26 mouse cellular contexts compared by ENCODE assay signal in genomic region chr3:153937116-153937810, GRCm38 (mm10). TPM values are rescaled to one million over a fixed set of nuclear protein-coding genes. Genes with fewer than 3 reads are reported as not detected.
DNase-seq lines count a peak whose midpoint lies in the region; ATAC-seq and TF ChIP-seq lines count a peak whose summit lies in the region.
"Had no signal": no experiment of that assay in that cellular context is flagged by ENCODE, and none has a peak within 500 bp of the region (broad histone marks: within the 10 kb centered on the region; RNA-seq: fewer than 3 reads in every experiment).

No protein-coding gene starts in this region.

- H3K9ac ChIP-seq in heart, embryonic 15.5 days, result no peak overlapping the region
- no peak overlapping the region for H3K9ac ChIP-seq in heart, adult 2 months (ENCODE audit: low read depth, low read length)
- H3K9ac ChIP-seq in liver, embryonic 16.5 days (ENCODE audit: low read depth, low read length), result no peak overlapping the region
- H3K9ac ChIP-seq in liver, embryonic 11.5 days (ENCODE audit: low read depth, low read length), result no peak overlapping the region
- no peak overlapping the region for H3K9ac ChIP-seq in hindbrain, embryonic 11.5 days (ENCODE audit: low read depth, low read length)
- H3K9ac ChIP-seq: forebrain, embryonic 15.5 days; intestine, embryonic 15.5 days; liver, embryonic 13.5 days; lung, embryonic 14.5 days; midbrain, embryonic 15.5 days; neural tube, embryonic 12.5 days had no signal

- DNase-seq in heart, adult 2 months, result no peak
- no peak for DNase-seq in liver, embryonic 11.5 days (ENCODE audit: low spot score)
- peak; percentile 68 for DNase-seq in ZHBTc4 (ENCODE audit: low read depth, low spot score)
- DNase-seq in kidney, postnatal 25 days, result peak; percentile 58 to 82
- DNase-seq in frontal cortex, adult 2 months (ENCODE audit: extremely low spot score in 1 of 2, low spot score in 1 of 2), result no peak
- no peak for DNase-seq in hindbrain, embryonic 11.5 days (ENCODE audit: low spot score)
- DNase-seq: adrenal gland, postnatal 36 days; B cell, adult 2 months; cerebellum, adult 9-10 months; gastrocnemius, postnatal 25 days; heart, postnatal 4 days; layer of hippocampus, postnatal 36 days; liver, embryonic 13.5 days; lung, embryonic 14.5 days; right cerebral cortex, postnatal 14 days; spleen, adult 18-20 months; thymus, postnatal 14 days had no signal

- H3K27ac ChIP-seq in heart, embryonic 15.5 days, result peak overlapping the region; percentile 39; the same call in 1 of the 2 replicates
- no peak overlapping the region; the same call in 1 of the 2 replicates for H3K27ac ChIP-seq in heart, adult 2 months
- no peak overlapping the region for H3K27ac ChIP-seq in liver, embryonic 16.5 days (ENCODE audit: low read length)
- no peak overlapping the region for H3K27ac ChIP-seq in liver, embryonic 11.5 days (ENCODE audit: low read depth, low read length)
- H3K27ac ChIP-seq in hindbrain, embryonic 11.5 days (ENCODE audit: low read depth, low read length), result no peak overlapping the region
- H3K27ac ChIP-seq: forebrain, embryonic 15.5 days; intestine, embryonic 15.5 days; layer of hippocampus, adult 2 months; liver, embryonic 13.5 days; midbrain, embryonic 15.5 days; neural tube, embryonic 12.5 days had no signal

- TF ChIP-seq CTCF in heart, adult 2 months (IDR thresholded peaks at IDR 0.05), result no peak

- no peaks in the 10 kb centered on the region for H3K79me2 ChIP-seq in heart, adult 2 months (replicated peaks; ENCODE audit: control insufficient read depth, insufficient read depth, low read length)

- no peak overlapping the region for H3K4me3 ChIP-seq in heart, embryonic 15.5 days
- H3K4me3 ChIP-seq in heart, adult 2 months, result no peak overlapping the region
- H3K4me3 ChIP-seq in liver, embryonic 16.5 days (ENCODE audit: low read depth, low read length), result no peak overlapping the region
- H3K4me3 ChIP-seq in liver, embryonic 11.5 days (ENCODE audit: low read depth, low read length), result no peak overlapping the region
- H3K4me3 ChIP-seq in hindbrain, embryonic 11.5 days (ENCODE audit: low read depth, low read length), result no peak overlapping the region
- H3K4me3 ChIP-seq: forebrain, embryonic 15.5 days; intestine, embryonic 15.5 days; layer of hippocampus, adult 2 months; liver, embryonic 13.5 days; midbrain, embryonic 15.5 days; neural tube, embryonic 12.5 days had no signal

- ATAC-seq in heart, embryonic 15.5 days (replicated peaks; ENCODE audit: insufficient number of reproducible peaks, insufficient read depth, low FRiP score, low read depth), result no peak
- 0 out of 2 replicates have a peak, but pooled peaks have one; percentile 12 for ATAC-seq in liver, embryonic 16.5 days (ENCODE audit: low read depth)
- no peak for ATAC-seq in liver, embryonic 11.5 days (replicated peaks; ENCODE audit: low FRiP score)
- no peak for ATAC-seq in hindbrain, embryonic 11.5 days (ENCODE audit: low FRiP score)
- ATAC-seq: forebrain, embryonic 15.5 days; hindbrain, embryonic 16.5 days; intestine, embryonic 15.5 days; midbrain, embryonic 15.5 days had no signal

- no peak overlapping the region for H3K4me2 ChIP-seq in heart, embryonic 15.5 days
- H3K4me2 ChIP-seq in liver, embryonic 16.5 days (ENCODE audit: low read depth, low read length), result no peak overlapping the region
- no peak overlapping the region for H3K4me2 ChIP-seq in liver, embryonic 11.5 days
- H3K4me2 ChIP-seq in hindbrain, embryonic 11.5 days (replicated peaks; ENCODE audit: low read depth, low read length), result no peak overlapping the region
- H3K4me2 ChIP-seq: forebrain, embryonic 15.5 days; intestine, embryonic 15.5 days; liver, embryonic 13.5 days; lung, embryonic 14.5 days; midbrain, embryonic 15.5 days; neural tube, embryonic 12.5 days had no signal

- 87% methylated on average over 17 of the region's 17 CpGs for WGBS in heart, embryonic 15.5 days
- 86% methylated on average over 17 of the region's 17 CpGs for WGBS in heart, adult 2 months
- 85% methylated on average over 17 of the region's 17 CpGs for WGBS in liver, embryonic 16.5 days (ENCODE audit: insufficient replicate concordance)
- 90% methylated on average over 17 of the region's 17 CpGs for WGBS in liver, embryonic 11.5 days
- WGBS in hindbrain, embryonic 11.5 days, result 94% methylated on average over 17 of the region's 17 CpGs

- TF ChIP-seq EP300 in heart, adult 2 months (IDR thresholded peaks at IDR 0.05; ENCODE audit: insufficient read depth, low read depth, low read length), result no peak

- intact Hi-C loops in heart, adult 2 months (cut with DNase I), result no loop called here

- peaks cover 15% of the 10 kb centered on the region for H3K4me1 ChIP-seq in heart, embryonic 15.5 days (replicated peaks)
- peaks cover 1% of the 10 kb centered on the region; the same call in 1 of the 2 replicates for H3K4me1 ChIP-seq in heart, adult 2 months (ENCODE audit: control insufficient read depth, insufficient read depth, low read length)
- H3K4me1 ChIP-seq in liver, embryonic 16.5 days (ENCODE audit: control insufficient read depth, low read depth, low read length), result peaks cover 8% of the 10 kb centered on the region; the same call in 1 of the 2 replicates
- H3K4me1 ChIP-seq in liver, embryonic 11.5 days (replicated peaks; ENCODE audit: control insufficient read depth, insufficient read depth, low read length), result no peaks in the 10 kb centered on the region; the same call in 1 of the 2 replicates
- no peaks in the 10 kb centered on the region for H3K4me1 ChIP-seq in hindbrain, embryonic 11.5 days (replicated peaks; ENCODE audit: control insufficient read depth, insufficient read depth, low read length)
- H3K4me1 ChIP-seq: forebrain, embryonic 15.5 days; intestine, embryonic 15.5 days; midbrain, embryonic 15.5 days had no signal

- H3K27me3 ChIP-seq in heart, embryonic 15.5 days, result no peaks in the 10 kb centered on the region
- no peaks in the 10 kb centered on the region for H3K27me3 ChIP-seq in heart, adult 2 months (ENCODE audit: control insufficient read depth, insufficient read depth, low read length)
- no peaks in the 10 kb centered on the region for H3K27me3 ChIP-seq in liver, embryonic 16.5 days (ENCODE audit: control insufficient read depth, insufficient read depth, low read depth, low read length)
- no peaks in the 10 kb centered on the region for H3K27me3 ChIP-seq in liver, embryonic 11.5 days (replicated peaks; ENCODE audit: control insufficient read depth, insufficient read depth, low read length)
- H3K27me3 ChIP-seq in hindbrain, embryonic 11.5 days (ENCODE audit: control insufficient read depth, insufficient read depth, low read length), result no peaks in the 10 kb centered on the region
- H3K27me3 ChIP-seq: CH12.LX; forebrain, embryonic 15.5 days; intestine, embryonic 15.5 days; liver, embryonic 13.5 days; midbrain, embryonic 15.5 days; neural tube, embryonic 12.5 days had no signal

- H3K36me3 ChIP-seq in heart, embryonic 15.5 days, result peaks cover 71% of the 10 kb centered on the region
- peaks cover 19% of the 10 kb centered on the region for H3K36me3 ChIP-seq in heart, adult 2 months (ENCODE audit: control insufficient read depth, insufficient read depth, low read length)
- H3K36me3 ChIP-seq in liver, embryonic 16.5 days (ENCODE audit: control insufficient read depth, insufficient read depth), result peaks cover 4% of the 10 kb centered on the region
- H3K36me3 ChIP-seq in liver, embryonic 11.5 days (ENCODE audit: control insufficient read depth, insufficient read depth, low read length), result peaks cover 18% of the 10 kb centered on the region
- no peaks in the 10 kb centered on the region for H3K36me3 ChIP-seq in hindbrain, embryonic 11.5 days (ENCODE audit: control insufficient read depth, insufficient read depth, low read length)
- H3K36me3 ChIP-seq: forebrain, embryonic 15.5 days had no signal

- no peak for TF ChIP-seq POLR2A in heart, adult 2 months (IDR thresholded peaks at IDR 0.05; ENCODE audit: insufficient read depth, low read depth, low read length)

- H3K9me3 ChIP-seq in heart, embryonic 15.5 days (replicated peaks), result no peaks in the 10 kb centered on the region
- H3K9me3 ChIP-seq in liver, embryonic 16.5 days (replicated peaks; ENCODE audit: control insufficient read depth, low read length), result no peaks in the 10 kb centered on the region
- H3K9me3 ChIP-seq in liver, embryonic 11.5 days (ENCODE audit: control insufficient read depth, low read length), result no peaks in the 10 kb centered on the region
- no peaks in the 10 kb centered on the region for H3K9me3 ChIP-seq in hindbrain, embryonic 11.5 days (ENCODE audit: control insufficient read depth, low read length)
- H3K9me3 ChIP-seq: forebrain, embryonic 15.5 days; intestine, embryonic 15.5 days; liver, embryonic 13.5 days; midbrain, embryonic 15.5 days; neural tube, embryonic 12.5 days had no signal

RNA-seq across cellular contexts. Expression of gene Acadm, which starts 7.2 kb away (rescaled TPM):
- polyA plus RNA-seq in heart, embryonic 15.5 days (2015; fragmentation: Nextera tagmentation; extraction: Ambion mirVana), result 236 and 304 TPM in 2 replicates
- 1,000 to 10,000 TPM; 1,125 to 1,306 TPM for total RNA-seq in heart, adult 2 months (2021)
- polyA plus RNA-seq in heart, adult 2 months (2012; rRNA removed), result 480 and 876 TPM in 2 replicates
- 133 and 157 TPM in 2 replicates for polyA plus RNA-seq in liver, embryonic 16.5 days (2015; fragmentation: Nextera tagmentation; extraction: Ambion mirVana)
- 68.9 and 75.3 TPM in 2 replicates for polyA plus RNA-seq in liver, embryonic 11.5 days (2014; fragmentation: Nextera tagmentation; extraction: Ambion mirVana)
- 81.7 and 90.0 TPM in 2 replicates for polyA plus RNA-seq in frontal cortex, adult 2 months (2012; rRNA removed)
- polyA plus RNA-seq in hindbrain, embryonic 11.5 days (2014; fragmentation: Nextera tagmentation; extraction: Ambion mirVana), result 55.0 and 63.6 TPM in 2 replicates

RNA-seq across cellular contexts. Expression of gene Rabggtb, which starts 24.5 kb away (rescaled TPM):
- 47.5 and 53.4 TPM in 2 replicates for polyA plus RNA-seq in heart, embryonic 15.5 days (2015; fragmentation: Nextera tagmentation; extraction: Ambion mirVana)
- 10 to 100 TPM; 81.8 to 98.2 TPM for total RNA-seq in heart, adult 2 months (2021)
- polyA plus RNA-seq in heart, adult 2 months (2012; rRNA removed), result 48.0 and 89.5 TPM in 2 replicates
- polyA plus RNA-seq in liver, embryonic 16.5 days (2015; fragmentation: Nextera tagmentation; extraction: Ambion mirVana), result 29.1 and 35.8 TPM in 2 replicates
- polyA plus RNA-seq in liver, embryonic 11.5 days (2014; fragmentation: Nextera tagmentation; extraction: Ambion mirVana), result 86.9 and 95.9 TPM in 2 replicates
- 66.9 and 73.9 TPM in 2 replicates for polyA plus RNA-seq in frontal cortex, adult 2 months (2012; rRNA removed)
- 41.8 and 43.6 TPM in 2 replicates for polyA plus RNA-seq in hindbrain, embryonic 11.5 days (2014; fragmentation: Nextera tagmentation; extraction: Ambion mirVana)

RNA-seq across cellular contexts. Expression of gene Msh4, which starts 31.3 kb away (rescaled TPM):
- 0.09 and 0.14 TPM in 2 replicates for polyA plus RNA-seq in heart, embryonic 15.5 days (2015; fragmentation: Nextera tagmentation; extraction: Ambion mirVana)
- total RNA-seq in heart, adult 2 months (2021), result under 1 TPM in 1 of 2 experiments, not detected in 1; 0.07 TPM
- 0.06 TPM in 1 of 2 replicates, not detected in the other for polyA plus RNA-seq in heart, adult 2 months (2012; rRNA removed)
- 0.04 TPM in 1 of 2 replicates, not detected in the other for polyA plus RNA-seq in liver, embryonic 16.5 days (2015; fragmentation: Nextera tagmentation; extraction: Ambion mirVana)
- 0.09 and 0.11 TPM in 2 replicates for polyA plus RNA-seq in liver, embryonic 11.5 days (2014; fragmentation: Nextera tagmentation; extraction: Ambion mirVana)
- polyA plus RNA-seq in frontal cortex, adult 2 months (2012; rRNA removed), result 0.04 and 0.06 TPM in 2 replicates
- 0.05 and 0.08 TPM in 2 replicates for polyA plus RNA-seq in hindbrain, embryonic 11.5 days (2014; fragmentation: Nextera tagmentation; extraction: Ambion mirVana)
- total RNA-seq: gastrocnemius, postnatal 25 days had no signal

RNA-seq across cellular contexts. Expression of gene Slc44a5, which starts 36.0 kb away (rescaled TPM):
- 0.52 and 0.62 TPM in 2 replicates for polyA plus RNA-seq in heart, embryonic 15.5 days (2015; fragmentation: Nextera tagmentation; extraction: Ambion mirVana)
- total RNA-seq in heart, adult 2 months (2021), result under 1 TPM in 1 of 2 experiments, not detected in 1; 0.14 TPM
- 0.25 and 0.76 TPM in 2 replicates for polyA plus RNA-seq in heart, adult 2 months (2012; rRNA removed)
- 0.18 and 0.22 TPM in 2 replicates for polyA plus RNA-seq in liver, embryonic 16.5 days (2015; fragmentation: Nextera tagmentation; extraction: Ambion mirVana)
- polyA plus RNA-seq in liver, embryonic 11.5 days (2014; fragmentation: Nextera tagmentation; extraction: Ambion mirVana), result 0.93 and 1.1 TPM in 2 replicates
- 6.6 and 8.3 TPM in 2 replicates for polyA plus RNA-seq in frontal cortex, adult 2 months (2012; rRNA removed)
- 6.2 and 8.1 TPM in 2 replicates for polyA plus RNA-seq in hindbrain, embryonic 11.5 days (2014; fragmentation: Nextera tagmentation; extraction: Ambion mirVana)
- total RNA-seq: CH12.LX had no signal

Comparison
In these comparisons a context has a peak if more than half of its experiments do, and no peak if none do; other contexts are left out.
1. DNase-seq: peak in ZHBTc4 (single experiment) and kidney, postnatal 25 days (2 of 2); none in heart, adult 2 months (0 of 2), liver, embryonic 11.5 days (single experiment), frontal cortex, adult 2 months (0 of 2) and hindbrain, embryonic 11.5 days (single experiment).